Mouse (Mus musculus) T-helper 1 cell (primary cell): ENCODE measurements at regions not wholly inside any gene's neighbourhood (a gene's known extent, or its start where the extent isn't known, plus 50 kb on each side); places are given as distances from the start of the nearest gene placed in this dataset.

ENCODE experiments used
- in situ Hi-C: fragments of 300-600 bp; cut with MboI, MseI; formaldehyde crosslinking; loops from one replicate; pipeline ENCODE4 v1.15.1; 2025; ENCODE audit warnings: high pct_unique_total_duplicates

DNA sequence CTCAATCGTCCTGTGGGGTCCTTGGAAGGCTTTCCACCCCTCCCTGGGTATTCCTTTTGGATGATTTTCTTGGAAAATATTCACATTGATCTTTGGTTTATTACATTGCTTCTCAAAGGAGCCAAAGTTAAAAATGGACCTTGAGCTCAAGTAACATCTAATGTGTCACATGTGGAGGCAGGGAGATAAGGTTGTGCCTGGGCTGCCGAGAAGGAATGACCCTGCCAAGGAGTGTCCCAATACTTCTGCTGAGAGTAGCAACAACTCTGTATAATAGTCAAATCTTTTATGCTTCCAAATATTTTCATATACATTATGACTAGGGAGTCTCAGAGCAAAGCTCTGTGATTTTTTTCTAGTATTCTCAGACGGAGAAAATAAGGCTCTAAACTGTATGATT, 113.4 kb upstream of the Nt5c1b start:
- in situ Hi-C loops = no loop called here

DNA sequence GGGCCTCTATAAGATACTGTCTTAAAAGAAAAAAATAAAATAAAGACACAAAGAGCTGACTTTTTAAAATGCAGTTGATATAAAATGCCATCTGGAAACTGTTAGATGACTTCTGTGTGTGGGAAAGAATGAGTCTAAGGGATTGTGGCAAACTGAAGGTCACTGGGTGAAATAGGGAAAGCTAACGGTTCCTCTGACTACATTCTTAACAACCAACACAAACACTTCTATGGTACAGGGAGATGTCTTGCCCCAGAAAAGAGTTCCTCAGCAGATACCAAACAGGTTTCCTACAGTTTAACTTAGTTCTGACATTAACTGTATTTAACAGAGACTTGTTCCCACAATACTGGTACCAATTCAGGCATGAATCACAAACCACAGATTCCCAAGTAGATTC, 103.6 kb upstream of the Nt5c1b start:
- in situ Hi-C loops = no loop called here

DNA sequence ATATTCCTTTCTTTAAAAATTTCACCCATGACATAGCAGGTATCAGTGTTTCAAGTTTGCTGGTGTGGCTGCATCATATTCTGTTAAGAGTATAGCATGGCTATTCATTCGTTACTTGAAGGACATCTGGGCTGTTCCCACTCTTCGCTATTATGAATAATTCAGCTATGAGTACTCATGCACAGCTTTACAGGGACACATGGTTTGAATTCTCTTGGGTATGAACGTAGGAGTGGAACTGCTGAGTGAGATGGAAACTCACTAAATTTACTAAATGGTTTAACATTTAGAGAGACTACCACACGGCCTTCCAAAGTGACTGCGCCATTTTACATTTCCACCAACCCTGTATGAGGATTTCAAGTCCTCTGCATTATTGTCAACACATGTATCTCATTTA, 97.7 kb upstream of the Nt5c1b start:
- in situ Hi-C loops = loop anchor here (10.0 kb wide), 2 partner anchors 727 to 1603 kb away; no protein-coding TSS in a partner anchor

DNA sequence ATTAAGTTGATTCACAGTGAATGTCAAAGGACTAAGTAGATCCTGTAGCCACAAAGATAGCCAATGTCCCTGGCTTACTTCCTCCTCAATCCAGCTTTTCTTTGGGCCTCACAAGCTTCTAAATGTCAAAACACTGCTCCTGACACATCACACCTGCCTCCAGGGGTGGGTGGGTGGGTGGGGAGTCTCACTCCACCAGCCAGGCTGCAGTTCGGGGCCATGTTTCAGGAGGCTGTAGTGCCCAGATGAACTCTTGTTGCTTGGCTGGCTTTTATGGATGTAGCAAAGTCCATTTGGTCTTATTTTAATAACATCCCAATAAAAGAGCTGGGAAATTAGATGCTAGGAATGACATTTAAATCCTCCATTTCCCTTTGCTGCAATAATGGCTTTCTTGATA, 94.5 kb upstream of the Nt5c1b start:
- in situ Hi-C loops = loop anchor here (10.0 kb wide), 2 partner anchors 730 to 1600 kb away; no protein-coding TSS in a partner anchor

DNA sequence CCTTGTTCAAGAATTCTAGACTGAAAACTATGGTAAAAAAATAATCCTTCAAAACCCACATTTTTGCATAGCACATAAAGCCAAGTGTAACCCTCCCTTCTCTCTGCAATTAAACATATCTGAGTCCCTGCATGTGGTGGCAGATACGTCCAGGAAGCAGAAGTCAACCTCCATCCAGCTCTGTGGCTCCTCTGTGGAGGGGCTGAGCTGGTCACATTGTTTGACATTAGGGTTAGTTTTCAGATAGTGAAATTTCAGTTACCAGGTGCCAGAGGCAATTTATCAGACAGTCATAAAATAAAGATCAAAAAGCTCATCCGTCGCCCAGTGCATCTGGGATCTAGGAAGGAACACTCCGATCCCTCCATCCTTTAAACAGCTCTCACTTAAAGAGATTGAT, 77.1 kb upstream of the Nt5c1b start:
- in situ Hi-C loops = no loop called here

DNA sequence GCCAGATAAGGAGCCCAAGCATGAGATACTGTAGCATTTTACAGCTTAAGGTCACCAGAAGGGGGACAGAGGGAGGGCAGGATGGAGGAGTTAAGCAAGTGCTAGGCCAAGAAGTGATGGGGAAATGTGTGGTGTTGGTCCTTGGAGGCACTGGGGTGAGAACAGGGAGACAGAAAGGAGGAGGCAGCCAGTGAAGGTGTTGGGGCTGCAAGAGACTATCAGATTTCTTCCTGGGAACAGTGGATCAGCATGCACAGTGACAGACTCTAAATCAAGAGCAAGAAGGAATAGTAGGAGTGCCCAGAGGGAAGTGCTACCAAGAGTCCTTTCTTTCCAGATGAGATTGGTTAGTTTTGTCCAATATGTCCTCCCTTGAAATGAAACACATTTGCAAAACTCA, 63.8 kb upstream of the Nt5c1b start:
- in situ Hi-C loops = no loop called here
